Mouse (Mus musculus) thymus, postnatal 25 days (tissue): Measurements from ENCODE around the gene Tbk1.

Experiments used
- DNase-seq: peaks from one replicate; pipeline ENCODE4 v3.0.0; 2022

Gene Tbk1

DNA sequence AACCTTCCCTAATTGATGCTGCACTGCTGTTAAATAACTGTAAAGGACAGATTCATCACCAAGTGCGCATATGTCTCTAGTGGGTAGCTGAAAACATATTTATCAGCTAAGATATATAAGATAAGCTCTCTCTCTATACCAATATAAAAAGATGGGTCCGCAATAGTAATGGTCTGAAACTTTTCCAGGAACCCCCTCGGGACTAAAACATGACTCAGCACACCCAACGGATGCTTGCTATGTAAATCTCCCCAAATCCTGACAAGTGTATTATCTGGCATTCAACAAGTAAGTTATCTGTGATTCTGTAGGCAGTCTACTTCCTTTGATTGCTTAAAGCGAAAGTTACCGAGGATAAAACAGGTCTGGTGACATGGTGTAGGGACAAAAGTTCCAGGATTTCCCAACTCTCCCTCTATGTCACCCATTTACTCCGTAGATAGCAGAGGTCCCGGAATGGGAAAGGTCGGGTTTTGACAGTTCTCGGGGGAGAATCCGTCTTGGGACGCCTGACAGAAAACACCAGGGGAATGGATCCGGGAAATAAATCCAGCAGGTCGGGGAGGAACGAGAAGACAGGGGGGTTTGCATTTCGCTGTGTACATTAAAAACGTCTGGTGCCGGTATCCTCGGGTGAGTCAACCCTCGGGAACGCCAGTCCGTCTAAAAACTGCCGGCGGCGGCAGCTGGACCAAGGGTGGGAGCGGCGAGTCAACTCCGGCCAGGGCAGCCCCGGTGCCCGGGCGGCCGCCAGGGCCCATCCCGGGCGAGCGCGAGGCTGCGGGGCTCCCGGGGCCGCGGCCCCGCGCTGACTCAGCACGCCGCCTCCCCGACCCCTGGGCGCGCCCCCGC lies 570 bp downstream of the Tbk1 start:
- no peak for DNase-seq

DNA sequence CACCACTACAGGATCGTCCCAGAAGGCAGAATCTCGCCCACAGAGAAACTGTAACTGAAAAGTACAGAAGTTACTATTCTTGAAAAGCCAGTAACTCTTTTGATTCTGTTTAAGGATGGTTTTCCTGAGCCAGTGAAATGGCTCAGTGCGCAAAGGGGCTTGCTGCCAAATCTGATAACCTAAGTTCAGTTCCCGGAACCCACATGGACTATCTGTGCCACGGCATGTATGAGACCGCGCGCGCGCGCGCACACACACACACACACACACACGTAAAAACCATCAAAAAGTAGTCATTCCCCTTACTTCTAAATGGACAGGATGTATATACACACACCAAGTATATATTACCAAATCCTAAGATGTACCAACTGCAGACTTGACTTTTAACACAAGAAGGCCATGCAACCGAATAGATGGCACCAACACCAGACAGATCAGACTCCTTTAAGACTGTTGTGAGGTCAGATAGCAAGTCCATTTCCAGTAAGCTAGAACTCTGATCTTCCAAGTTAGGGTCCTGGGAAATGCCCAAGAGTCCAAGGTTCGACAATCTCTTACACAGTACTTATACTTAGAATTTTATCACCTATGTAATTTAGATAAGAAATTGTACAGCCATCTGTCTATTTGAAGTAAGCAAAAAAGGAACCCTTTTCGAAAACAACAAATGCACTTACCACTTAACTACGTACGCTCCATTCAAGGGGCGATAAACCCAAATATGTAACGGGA lies 1.4 kb downstream of the Tbk1 start:
- DNase-seq, result no peak

DNA sequence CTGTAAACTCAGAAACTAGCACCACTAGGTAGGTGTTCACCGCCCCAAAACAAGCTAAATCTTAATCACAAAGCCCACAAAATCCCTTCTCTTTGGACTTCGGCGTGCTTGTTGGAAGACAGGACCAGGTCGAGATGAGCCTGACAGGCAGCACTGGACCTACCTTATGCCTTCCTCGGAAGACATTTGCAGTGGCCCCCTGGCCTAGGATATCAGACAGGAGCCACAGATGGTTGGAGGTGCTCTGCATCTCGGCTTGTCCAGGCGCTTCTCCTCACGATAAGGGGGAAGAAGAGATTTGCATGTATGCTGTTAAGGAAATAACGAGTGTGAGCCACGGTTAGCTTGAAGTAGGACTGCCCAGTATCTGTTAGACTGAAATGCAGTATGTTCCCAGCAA lies 2.6 kb downstream of the Tbk1 start:
- DNase-seq, result no peak

DNA sequence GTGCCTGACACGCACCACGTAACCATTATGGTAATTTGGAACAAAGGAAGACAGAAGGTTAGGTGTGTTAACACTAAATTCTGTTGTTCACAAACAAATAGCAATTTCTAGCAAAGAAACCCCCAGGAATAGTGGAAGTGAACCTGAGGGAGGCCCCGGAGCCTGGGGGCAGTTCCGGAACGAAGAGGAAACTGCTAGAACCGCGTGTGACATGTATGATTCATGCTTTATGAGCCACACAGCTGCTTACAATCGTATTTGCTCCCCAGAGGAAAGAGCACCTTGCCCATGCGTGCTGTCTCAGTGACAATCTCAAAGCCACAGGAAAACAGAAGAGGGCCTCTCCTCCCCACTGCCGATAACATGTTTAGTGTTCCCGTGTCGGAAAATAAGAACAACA lies 3.6 kb downstream of the Tbk1 start:
- DNase-seq, result no peak

DNA sequence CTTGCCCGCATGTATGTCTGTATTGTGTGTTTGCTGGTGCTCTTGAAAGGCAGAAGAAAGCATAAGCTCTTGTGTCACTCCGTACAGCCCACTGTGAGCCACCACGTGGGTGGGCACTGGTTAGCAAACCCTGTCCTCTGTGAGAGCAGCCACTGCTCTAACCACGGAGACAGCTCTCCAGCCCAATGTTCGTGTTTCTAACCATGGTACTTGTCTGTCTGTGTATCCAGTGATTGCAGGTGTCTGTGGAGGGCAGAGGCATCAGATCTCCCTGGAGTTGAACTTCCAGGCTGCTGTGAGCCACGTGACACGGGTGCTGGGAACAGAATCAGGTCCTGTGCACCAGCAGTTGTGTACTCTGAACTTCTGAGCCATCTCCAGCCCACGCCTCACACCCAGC lies 4.3 kb downstream of the Tbk1 start:
- DNase-seq, result no peak

- no peak for DNase-seq
Measured at GRCm38 (mm10) chr10:121581405-121581804, 5.2 kb downstream of the Tbk1 start.

- no peak for DNase-seq
Measured at GRCm38 (mm10) chr10:121580381-121580780, 6.2 kb downstream of the Tbk1 start.

GRCm38 (mm10) chr10:121576372-121576771 lies 10.2 kb downstream of the Tbk1 start:
- DNase-seq, result no peak

- DNase-seq, result no peak
Measured at GRCm38 (mm10) chr10:121571511-121572147, 15.0 kb downstream of the Tbk1 start.

- no peak for DNase-seq
Measured at GRCm38 (mm10) chr10:121571031-121571430, 15.6 kb downstream of the Tbk1 start.

- no peak for DNase-seq
Measured at GRCm38 (mm10) chr10:121569796-121570195, 16.8 kb downstream of the Tbk1 start.

DNA sequence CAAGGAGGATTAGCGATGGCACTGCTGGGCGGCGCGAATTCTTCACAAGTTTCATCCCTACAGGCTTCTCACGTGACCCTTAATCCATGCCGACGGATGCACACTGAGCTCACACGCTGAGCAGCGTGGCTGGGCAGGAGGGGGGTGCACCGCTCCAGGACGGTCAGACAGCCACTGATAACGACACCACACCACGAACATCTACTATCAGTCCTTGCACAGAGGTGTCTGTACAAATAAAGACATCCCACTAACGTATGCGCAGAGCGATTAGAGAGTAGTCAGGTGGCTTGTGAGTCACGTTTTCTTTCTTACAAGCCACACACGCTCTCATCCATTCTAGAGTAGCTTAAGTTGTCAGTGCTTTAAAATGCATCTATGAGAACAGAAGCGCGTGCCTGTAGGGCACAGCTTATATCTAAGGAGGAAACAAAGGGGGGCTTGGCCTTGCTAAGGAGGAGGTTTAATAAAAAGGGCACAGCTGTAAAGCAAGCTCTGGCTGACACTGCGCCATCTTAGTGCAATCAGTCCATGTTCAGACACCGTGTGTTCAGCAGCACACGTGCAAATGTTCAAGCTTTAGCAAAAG lies 17.5 kb downstream of the Tbk1 start:
- no peak for DNase-seq

GRCm38 (mm10) chr10:121568534-121568933 lies 18.1 kb downstream of the Tbk1 start:
- DNase-seq, result no peak

DNA sequence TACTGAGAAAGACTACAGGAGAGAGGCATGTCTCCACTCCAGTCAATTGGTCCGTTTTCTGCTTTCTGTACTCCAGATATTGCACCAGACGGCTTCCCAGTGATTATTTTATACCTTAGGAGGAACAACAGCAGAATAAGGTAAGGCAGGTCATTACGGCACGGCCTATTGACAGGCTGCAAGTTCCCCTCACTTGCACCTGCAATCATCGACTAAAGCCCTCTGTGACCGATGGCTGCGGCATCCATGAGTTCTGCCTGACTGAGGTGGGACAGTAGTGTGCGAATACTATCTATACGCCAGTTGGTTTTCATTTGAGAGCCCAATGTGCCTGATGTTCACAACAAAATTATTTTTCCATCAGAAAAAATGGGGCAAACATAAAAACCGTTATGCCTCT lies 18.6 kb downstream of the Tbk1 start:
- DNase-seq, result no peak

DNA sequence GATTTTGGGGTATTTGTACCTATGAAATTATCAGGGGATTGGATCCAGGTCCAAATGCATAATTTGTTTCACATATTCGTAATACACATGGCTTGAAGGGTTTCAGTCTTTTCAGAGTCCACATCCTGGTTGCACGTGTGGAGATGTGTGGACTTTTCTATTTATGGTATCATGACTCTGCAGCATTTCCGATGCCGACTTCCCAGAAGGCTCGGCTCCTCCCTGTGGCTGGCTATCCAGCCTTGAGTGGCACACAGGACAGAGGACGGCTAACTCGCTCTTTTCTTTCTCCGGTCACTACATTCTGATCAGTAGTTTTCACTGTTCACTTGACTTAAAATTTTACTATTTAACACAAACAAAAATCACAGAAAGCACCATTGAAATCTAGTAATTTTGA lies 22.1 kb downstream of the Tbk1 start:
- DNase-seq, result no peak

DNA sequence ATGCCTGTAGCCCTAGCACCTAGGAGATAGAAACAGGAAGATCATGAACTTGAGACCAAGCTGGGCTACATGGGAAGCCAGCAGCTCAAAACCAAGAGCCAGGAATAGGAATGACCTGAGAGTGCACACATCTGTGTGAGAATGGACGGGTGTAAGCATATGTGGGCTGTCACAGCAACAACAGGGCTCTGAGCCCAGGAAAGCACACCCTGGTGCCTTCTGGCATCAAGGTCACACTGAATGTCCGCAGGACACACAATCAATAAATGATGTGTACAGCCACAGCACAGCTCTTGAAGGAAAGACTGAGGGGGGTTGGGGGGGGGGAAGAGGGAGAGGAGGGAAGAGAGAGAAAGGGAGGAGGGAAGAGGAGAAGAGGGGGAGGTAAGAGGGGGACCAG lies 28.4 kb downstream of the Tbk1 start:
- no peak for DNase-seq

GRCm38 (mm10) chr10:121556263-121556662 lies 30.3 kb downstream of the Tbk1 start:
- DNase-seq, result no peak

- no peak for DNase-seq
Measured at GRCm38 (mm10) chr10:121550334-121550733, 36.3 kb downstream of the Tbk1 start.

- DNase-seq, result no peak
Measured at GRCm38 (mm10) chr10:121549670-121550069, 36.9 kb downstream of the Tbk1 start.

- DNase-seq, result no peak
Measured at GRCm38 (mm10) chr10:121547162-121547561, 39.4 kb downstream of the Tbk1 start.

DNA sequence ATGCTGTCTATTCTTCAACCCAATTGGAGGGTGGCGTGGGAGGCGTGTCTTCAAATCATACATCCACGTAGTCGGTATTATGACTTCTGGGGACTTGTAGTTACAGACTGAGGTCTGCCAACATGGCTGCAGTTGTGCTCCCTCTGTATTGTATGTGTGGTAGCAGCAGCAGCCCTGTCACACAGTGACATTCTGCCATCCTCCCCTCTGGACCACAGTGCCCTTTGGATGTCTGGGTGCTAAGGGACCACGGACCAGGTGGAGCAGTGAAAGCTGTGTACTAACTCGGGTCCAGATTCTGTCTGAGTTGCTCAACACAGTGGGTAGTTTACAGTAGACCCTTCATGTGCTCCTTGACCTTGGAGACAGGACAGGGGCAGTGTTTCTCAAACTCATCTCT lies 43.0 kb downstream of the Tbk1 start:
- no peak for DNase-seq

DNA sequence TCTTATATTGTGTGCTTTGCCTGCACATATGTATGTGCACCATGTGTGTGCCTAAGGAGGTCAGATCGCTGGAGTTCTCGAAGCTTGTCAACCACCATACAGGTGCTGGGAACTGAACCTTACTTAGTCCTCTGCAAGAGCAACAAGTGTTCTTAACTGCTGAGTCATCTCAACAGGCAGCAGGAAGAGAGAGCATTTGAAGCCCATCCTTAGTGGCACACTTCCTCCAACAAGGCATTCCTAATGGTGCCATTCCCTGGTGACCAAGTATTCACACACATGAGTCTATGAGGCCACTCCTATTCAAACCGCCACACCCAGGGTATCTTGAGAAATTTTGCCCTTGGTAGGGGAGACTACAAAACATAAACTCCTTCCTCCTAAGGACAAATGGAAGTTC lies 44.4 kb downstream of the Tbk1 start:
- no peak for DNase-seq

GRCm38 (mm10) chr10:121534995-121535394 lies 51.6 kb downstream of the Tbk1 start:
- no peak for DNase-seq
